Mouse (Mus musculus) midbrain, embryonic 14.5 days (tissue): ENCODE data around the gene Gm11733. TPM values are rescaled to one million over a fixed set of nuclear protein-coding genes. Genes with fewer than 3 reads are reported as not detected.
A peak's percentile ranks its signal among the peaks of the same experiment; 100 is the strongest.

Experiments used
- ATAC-seq: fragments of 200-750 bp; cut with Nextera tagmentation; 2 replicates; pipeline ENCODE4 v1.8.0; 2017; ENCODE audit warnings: moderate number of reproducible peaks, moderate library complexity; ENCODE audit not compliant: low FRiP score, low TSS enrichment
- DNase-seq: peaks from one replicate; pipeline ENCODE4 v3.0.0-alpha.2; 2015
- H3K27ac ChIP-seq: fragments of 300-500 bp; sonication (generic); replicated peaks from 2 replicates; pipeline ENCODE4 v1.5.1; 2014; ENCODE audit warnings: mild to moderate bottlenecking, low read depth, low read length, moderate library complexity
- H3K27me3 ChIP-seq: fragments of 300-500 bp; sonication (generic); 2 replicates; pipeline ENCODE4 v1.6.1; 2014; ENCODE audit warnings: low read length, control low read depth, mixed read lengths; ENCODE audit not compliant: control insufficient read depth, insufficient read depth
- H3K36me3 ChIP-seq: fragments of 300-500 bp; sonication (generic); 2 replicates; pipeline ENCODE4 v1.6.1; 2014; ENCODE audit warnings: low read length, control low read depth; ENCODE audit not compliant: control insufficient read depth, insufficient read depth
- H3K4me1 ChIP-seq: fragments of 300-500 bp; sonication (generic); 2 replicates; pipeline ENCODE4 v1.6.1; 2014; ENCODE audit warnings: mild to moderate bottlenecking, antibody characterized with exemption, low read length, control low read depth; ENCODE audit not compliant: control insufficient read depth, insufficient read depth
- H3K4me2 ChIP-seq: fragments of 300-500 bp; sonication (generic); 2 replicates; pipeline ENCODE4 v1.6.1; 2014; ENCODE audit warnings: mild to moderate bottlenecking, low read length, moderate library complexity
- H3K4me3 ChIP-seq: fragments of 300-500 bp; sonication (generic); replicated peaks from 2 replicates; pipeline ENCODE4 v1.5.1; 2014; ENCODE audit warnings: low read depth, low read length
- H3K9ac ChIP-seq: fragments of 300-500 bp; sonication (generic); replicated peaks from 2 replicates; pipeline ENCODE4 v1.6.1; 2014; ENCODE audit warnings: mild to moderate bottlenecking, low read length, moderate library complexity
- H3K9me3 ChIP-seq: fragments of 300-500 bp; sonication (generic); 2 replicates; pipeline ENCODE4 v1.6.1; 2016; ENCODE audit warnings: low read length, control low read depth, mixed read lengths; ENCODE audit not compliant: control insufficient read depth
- WGBS: fragments of 180-500 bp; shearing (Covaris S2); extraction: QIAGEN DNeasy Blood & Tissue Kit; methylation state at CpG from one replicate; pipeline ENCODE4 v1.1.7; 2014; 5-methylcytosine and 5-hydroxymethylcytosine counted together
- polyA plus RNA-seq: library from polyadenylated mRNA; unstranded; fragments of >200 nt; fragmentation: Nextera tagmentation; extraction: Ambion mirVana; gene quantifications from 2 replicates; pipeline ENCODE4 v1.2.1, GENCODE M21; 2014

The Gm11733 gene
- polyA plus RNA-seq, 1 experiment from 2014 or later, result 0.12 TPM

DNA sequence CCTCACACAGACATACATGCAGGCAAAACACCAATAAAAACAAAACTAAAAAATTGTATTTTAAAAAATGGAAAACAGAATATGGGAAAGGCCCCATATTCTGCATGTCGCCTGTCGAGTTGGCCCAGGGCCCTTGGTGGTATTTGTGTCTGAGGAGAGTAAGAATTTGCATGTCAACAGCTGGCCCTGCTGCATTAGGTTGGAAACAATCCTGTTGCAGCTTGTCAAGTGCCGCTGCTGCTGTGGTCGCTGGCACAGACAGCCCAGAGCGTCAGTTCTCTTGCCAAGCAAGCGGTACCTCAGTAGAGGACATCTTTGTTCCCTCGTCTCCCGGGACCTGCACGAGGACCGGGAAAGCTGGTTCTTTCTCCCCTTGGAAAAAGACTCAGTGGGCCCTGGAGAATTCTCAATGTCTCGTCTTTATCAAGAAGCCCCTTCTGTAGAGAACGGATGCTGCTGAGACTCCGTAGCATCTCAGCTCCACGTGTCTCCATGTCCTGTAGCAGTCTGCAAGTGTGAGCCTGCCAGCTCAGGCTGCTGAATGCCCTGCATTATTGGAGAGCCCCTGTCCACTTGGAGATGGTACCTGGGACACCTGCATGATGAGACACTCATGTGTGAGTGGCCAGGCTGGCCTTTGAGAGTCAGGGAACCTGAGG, 12.4 kb upstream of the Gm11733 start:
- Histone ChIP-seq H3K9ac (no peak overlapping the region), H3K4me1 (peaks cover 33% of the 10 kb centered on the region), H3K27me3 (no peaks in the 10 kb centered on the region), H3K4me3 (no peak overlapping the region), H3K4me2 (no peak overlapping the region), H3K36me3 (no peaks in the 10 kb centered on the region), H3K27ac (peak overlapping the region; percentile 27), H3K9me3 (no peaks in the 10 kb centered on the region)
- no peak for DNase-seq
- WGBS, result 31% methylated on average over 14 of the region's 14 CpGs
- no peak for ATAC-seq

DNA sequence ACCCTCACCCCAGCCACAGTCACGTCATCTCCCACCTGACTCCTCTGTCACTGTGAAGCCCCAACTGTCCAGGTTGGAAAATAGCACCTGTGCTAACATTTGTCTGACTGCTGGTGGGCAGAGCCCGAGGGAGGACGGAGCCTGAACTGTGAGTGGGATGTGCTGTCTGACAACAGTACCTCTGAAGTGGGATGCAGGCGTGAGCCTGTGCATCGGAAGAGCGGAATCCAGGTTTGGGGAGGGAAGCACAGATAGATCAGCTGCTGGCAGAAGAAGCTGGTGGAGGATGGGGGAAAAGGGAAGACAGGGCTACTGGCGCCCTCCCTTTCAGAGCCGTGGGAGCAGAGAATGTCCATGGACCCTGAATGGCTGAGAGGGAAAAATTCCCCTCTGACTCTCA, 11.3 kb upstream of the Gm11733 start:
- Histone ChIP-seq H3K4me1 (peaks cover 34% of the 10 kb centered on the region), H3K27ac (peak overlapping the region; percentile 46; the same call in 1 of the 2 replicates), H3K36me3 (no peaks in the 10 kb centered on the region), H3K4me3 (no peak overlapping the region), H3K4me2 (no peak overlapping the region), H3K27me3 (no peaks in the 10 kb centered on the region), H3K9ac (no peak overlapping the region), H3K9me3 (no peaks in the 10 kb centered on the region)
- DNase-seq (no peak), ATAC-seq (no peak)
- WGBS, result 79% methylated on average over 8 of the region's 8 CpGs

DNA sequence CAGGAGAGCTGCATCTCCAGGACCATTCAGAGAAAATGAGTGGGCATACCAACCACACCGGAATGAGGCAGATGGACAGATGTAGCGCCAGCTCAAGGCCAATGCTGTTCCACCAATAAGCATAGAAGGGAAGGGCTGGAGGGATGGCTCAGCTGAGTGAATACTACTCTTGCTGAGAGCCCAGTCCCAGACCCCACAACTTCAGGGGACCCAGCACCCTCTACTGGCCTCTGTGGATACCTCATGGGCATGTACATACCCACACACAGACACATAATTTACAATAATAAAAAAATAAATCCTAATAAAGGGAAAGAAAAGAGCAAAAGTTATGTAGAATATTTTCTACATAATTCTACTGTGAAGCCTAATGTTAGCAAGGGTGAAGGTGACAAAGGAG, 9.0 kb upstream of the Gm11733 start:
- no peak for ATAC-seq
- H3K4me1 ChIP-seq, result peaks cover 34% of the 10 kb centered on the region
- no peaks in the 10 kb centered on the region for H3K27me3 ChIP-seq

DNA sequence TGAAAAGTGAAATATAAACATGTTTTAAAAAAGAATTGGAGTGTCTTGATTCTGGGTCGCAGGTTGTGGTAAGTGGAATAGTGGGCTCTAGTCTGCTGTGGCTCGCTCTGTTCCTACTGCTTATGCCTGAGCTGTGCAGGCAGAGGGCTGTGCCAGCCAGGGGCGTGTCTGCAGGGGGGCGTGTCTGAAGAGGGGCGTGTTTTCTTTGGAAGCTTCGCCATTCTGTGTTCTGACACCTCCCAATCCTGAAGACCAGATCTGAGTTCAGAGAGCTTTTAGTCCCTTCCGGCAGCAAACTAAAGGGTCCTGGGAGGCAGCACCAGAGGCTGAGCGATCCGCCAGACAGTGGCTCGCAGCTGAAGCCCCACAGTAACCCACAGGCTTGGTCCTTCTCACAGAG, 8.5 kb upstream of the Gm11733 start:
- no peaks in the 10 kb centered on the region for H3K9me3 ChIP-seq
- ATAC-seq, result no peak
- 38% methylated on average over 10 of the region's 10 CpGs for WGBS
- H3K4me2 ChIP-seq, result no peak overlapping the region
- no peaks in the 10 kb centered on the region for H3K27me3 ChIP-seq
- no peak overlapping the region for H3K9ac ChIP-seq
- DNase-seq, result no peak
- no peak overlapping the region for H3K4me3 ChIP-seq
- H3K36me3 ChIP-seq, result no peaks in the 10 kb centered on the region
- peaks cover 34% of the 10 kb centered on the region for H3K4me1 ChIP-seq
- H3K27ac ChIP-seq, result no peak overlapping the region

More for the DNA sequence above, 9.0 kb upstream of the Gm11733 start:
- 96% methylated on average over 2 of the region's 2 CpGs for WGBS
- no peak for DNase-seq
- no peaks in the 10 kb centered on the region for H3K9me3 ChIP-seq
- H3K27ac ChIP-seq, result no peak overlapping the region
- no peaks in the 10 kb centered on the region for H3K36me3 ChIP-seq
- H3K4me3 ChIP-seq, result no peak overlapping the region
- no peak overlapping the region for H3K9ac ChIP-seq
- no peak overlapping the region for H3K4me2 ChIP-seq

DNA sequence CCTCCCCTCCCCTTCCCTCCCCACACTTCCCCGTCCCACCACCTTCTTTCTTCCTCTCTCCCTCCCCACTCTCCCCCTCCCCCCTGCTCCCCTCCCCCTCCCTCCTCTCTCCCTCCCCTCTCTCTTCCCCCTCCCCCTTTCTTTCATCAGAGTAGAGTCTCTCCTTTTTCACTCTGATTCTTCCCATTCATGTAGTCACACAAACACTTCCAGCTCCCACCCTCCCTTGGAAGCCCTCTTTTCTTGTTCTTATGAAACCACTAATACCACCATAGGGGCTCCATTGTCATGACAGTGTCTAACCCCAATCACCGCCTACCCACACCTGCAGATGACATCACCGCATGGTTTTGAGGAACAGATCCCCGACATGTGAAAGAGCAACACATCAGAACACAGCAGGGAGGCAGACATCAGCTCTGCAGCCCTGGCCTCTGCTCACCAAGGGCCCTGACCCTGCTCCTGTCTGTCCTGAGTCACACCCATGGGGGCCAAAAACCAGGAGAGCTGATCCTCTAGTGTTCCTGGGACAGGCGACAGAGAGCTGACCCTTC, 7.5 kb upstream of the Gm11733 start:
- ATAC-seq, result no peak

DNA sequence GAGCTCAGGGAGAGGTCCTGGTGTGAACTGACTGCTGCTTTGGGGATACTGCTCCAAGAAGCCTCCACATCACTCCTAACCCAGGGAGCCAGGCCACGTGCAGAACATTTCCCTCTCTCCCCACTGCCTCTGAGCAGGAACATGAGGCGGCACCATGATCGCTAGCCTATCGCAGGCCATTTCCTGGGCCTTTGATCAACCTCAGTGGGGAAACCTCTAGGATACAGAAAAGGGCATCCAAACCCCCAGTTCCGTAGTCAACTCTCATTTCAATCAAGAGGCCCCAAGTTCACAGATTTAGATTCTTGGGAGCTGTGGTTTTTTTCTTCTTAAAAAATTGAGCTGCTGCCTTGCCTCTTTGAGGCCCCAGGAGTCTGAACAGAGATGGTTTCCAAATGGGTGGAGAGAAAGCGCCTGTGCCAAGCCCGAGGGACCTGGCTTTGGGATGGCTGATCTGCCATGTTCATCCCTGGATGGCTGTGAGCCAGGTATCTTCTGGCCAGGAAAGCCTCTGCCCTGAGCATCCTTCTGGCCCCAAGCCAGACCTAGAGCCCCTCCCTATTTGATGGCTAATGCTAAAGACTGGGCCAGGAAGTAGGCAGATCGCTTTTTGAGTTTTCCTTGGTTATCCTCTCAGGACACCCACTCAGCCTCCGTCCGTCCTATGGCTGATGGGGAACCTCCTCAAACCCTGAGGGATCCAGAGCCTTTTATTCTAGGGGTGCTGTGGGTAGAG, 5.7 kb upstream of the Gm11733 start:
- WGBS, result 33% methylated on average over 10 of the region's 10 CpGs
- Histone ChIP-seq H3K9ac (no peak overlapping the region; the same call in 1 of the 2 replicates), H3K27me3 (no peaks in the 10 kb centered on the region), H3K27ac (peak overlapping the region; percentile 91), H3K4me1 (peaks cover 48% of the 10 kb centered on the region), H3K4me3 (no peak overlapping the region), H3K36me3 (no peaks in the 10 kb centered on the region), H3K9me3 (no peaks in the 10 kb centered on the region), H3K4me2 (peak overlapping the region; percentile 13)
- no peak for ATAC-seq
- DNase-seq, result peak; percentile 81

More for the DNA sequence above, 7.5 kb upstream of the Gm11733 start:
- Histone ChIP-seq H3K9me3 (no peaks in the 10 kb centered on the region), H3K27ac (no peak overlapping the region), H3K4me2 (no peak overlapping the region), H3K4me1 (peaks cover 43% of the 10 kb centered on the region), H3K27me3 (no peaks in the 10 kb centered on the region), H3K36me3 (no peaks in the 10 kb centered on the region), H3K9ac (no peak overlapping the region), H3K4me3 (no peak overlapping the region)
- DNase-seq, result no peak
- 54% methylated on average over 5 of the region's 5 CpGs for WGBS

DNA sequence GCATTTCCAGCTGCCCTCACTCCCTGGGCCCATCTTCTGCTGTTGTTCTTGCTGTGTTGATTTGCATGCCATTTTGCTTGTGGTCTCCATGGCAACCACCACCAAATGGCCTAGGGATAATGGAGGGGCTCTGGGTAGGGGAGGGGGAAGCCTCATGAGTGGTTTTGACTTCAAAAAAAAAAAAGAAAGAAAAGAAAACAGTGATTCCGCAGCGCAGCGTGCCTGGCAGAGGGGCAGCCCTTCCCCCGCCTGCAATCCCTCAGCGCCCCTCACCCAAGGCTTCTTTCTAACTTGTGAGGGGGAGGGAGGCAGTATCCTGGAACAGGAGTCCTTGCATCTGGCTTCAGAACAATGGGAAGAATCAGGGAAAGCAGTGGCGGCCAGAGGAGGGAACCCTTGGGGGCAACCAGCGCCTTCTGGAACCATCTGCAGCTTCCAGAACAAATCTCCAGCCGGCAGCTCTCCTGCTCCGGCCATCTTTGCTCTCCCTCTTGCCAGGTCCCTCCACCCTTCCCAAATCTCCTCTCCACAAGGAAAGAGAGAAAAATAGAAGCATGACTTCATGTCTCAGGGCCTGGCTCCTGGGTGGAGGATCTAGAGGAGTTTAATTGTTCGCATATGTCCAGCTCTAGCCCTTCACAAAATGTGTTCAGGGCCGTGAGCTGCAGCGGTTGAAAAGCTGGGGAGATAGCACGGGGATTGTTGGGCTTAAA, 5.0 kb upstream of the Gm11733 start:
- Histone ChIP-seq H3K27me3 (no peaks in the 10 kb centered on the region), H3K4me2 (peak overlapping the region; percentile 13), H3K4me1 (peaks cover 54% of the 10 kb centered on the region), H3K4me3 (no peak overlapping the region), H3K9ac (peak overlapping the region; percentile 0; the same call in 1 of the 2 replicates), H3K27ac (peak overlapping the region; percentile 91), H3K36me3 (no peaks in the 10 kb centered on the region), H3K9me3 (no peaks in the 10 kb centered on the region)
- 3% methylated on average over 13 of the region's 13 CpGs for WGBS
- DNase-seq (peak; percentile 91), ATAC-seq (peak; percentile 59)

DNA sequence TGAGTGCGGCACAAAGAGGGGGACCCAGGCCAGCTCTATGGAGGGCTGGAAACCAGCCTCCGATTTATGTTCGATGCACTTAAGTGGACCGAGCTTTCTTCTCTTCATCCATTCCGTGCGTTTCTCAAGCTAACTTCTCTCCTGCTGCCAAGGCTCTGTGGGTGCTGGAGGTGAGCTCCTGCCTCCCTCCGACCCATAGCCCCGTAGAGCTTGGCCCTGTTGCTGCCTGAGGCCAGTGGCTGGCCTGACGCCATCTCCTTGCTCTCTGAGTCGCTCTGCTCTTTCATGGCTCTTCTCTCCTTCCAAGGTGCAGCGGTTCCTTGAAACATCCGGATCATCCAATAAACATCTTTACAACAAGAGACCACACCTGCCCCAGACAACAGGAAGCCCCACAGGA, 4.4 kb upstream of the Gm11733 start:
- peaks cover 60% of the 10 kb centered on the region for H3K4me1 ChIP-seq

More for the DNA sequence above, 4.4 kb upstream of the Gm11733 start:
- H3K27me3 ChIP-seq, result no peaks in the 10 kb centered on the region
- DNase-seq (no peak), ATAC-seq (no peak)
- peak overlapping the region; percentile 0; the same call in 1 of the 2 replicates for H3K9ac ChIP-seq
- WGBS, result 48% methylated on average over 12 of the region's 12 CpGs
- no peaks in the 10 kb centered on the region for H3K9me3 ChIP-seq
- H3K27ac ChIP-seq, result peak overlapping the region; percentile 91
- no peak overlapping the region for H3K4me3 ChIP-seq
- peak overlapping the region; percentile 13 for H3K4me2 ChIP-seq
- H3K36me3 ChIP-seq, result no peaks in the 10 kb centered on the region
